Mouse (Mus musculus) liver, embryonic 12.5 days (tissue): ENCODE measurements around the gene Gm17349. TPM values are rescaled to one million over a fixed set of nuclear protein-coding genes. Genes with fewer than 3 reads are reported as not detected.

Experiments used
- ATAC-seq: fragments of 200-750 bp; cut with Nextera tagmentation; 2 replicates; pipeline ENCODE4 v1.8.0; 2017; ENCODE audit warnings: moderate number of reproducible peaks, mild to moderate bottlenecking, moderate library complexity
- H3K27ac ChIP-seq: fragments of 300-500 bp; sonication (generic); 2 replicates; pipeline ENCODE4 v1.5.1; 2016; ENCODE audit warnings: mild to moderate bottlenecking
- H3K27me3 ChIP-seq: fragments of 300-500 bp; sonication (generic); replicated peaks from 2 replicates; pipeline ENCODE4 v1.6.1; 2016; ENCODE audit warnings: mild to moderate bottlenecking, moderate library complexity
- H3K36me3 ChIP-seq: fragments of 300-500 bp; sonication (generic); 2 replicates; pipeline ENCODE4 v1.6.1; 2016; ENCODE audit warnings: mild to moderate bottlenecking, moderate library complexity
- H3K4me1 ChIP-seq: fragments of 300-500 bp; sonication (generic); 2 replicates; pipeline ENCODE4 v1.6.1; 2016
- H3K4me2 ChIP-seq: fragments of 300-500 bp; sonication (generic); 2 replicates; pipeline ENCODE4 v1.6.1; 2016; ENCODE audit warnings: mild to moderate bottlenecking, moderate library complexity
- H3K4me3 ChIP-seq: fragments of 300-500 bp; sonication (generic); 2 replicates; pipeline ENCODE4 v1.5.1; 2016; ENCODE audit warnings: mild to moderate bottlenecking, moderate library complexity
- H3K9ac ChIP-seq: fragments of 300-500 bp; sonication (generic); 2 replicates; pipeline ENCODE4 v1.6.1; 2016; ENCODE audit warnings: mild to moderate bottlenecking, moderate library complexity
- H3K9me3 ChIP-seq: fragments of 300-500 bp; sonication (generic); replicated peaks from 2 replicates; pipeline ENCODE4 v1.6.1; 2016; ENCODE audit warnings: mild to moderate bottlenecking, moderate library complexity
- WGBS: fragments of 180-500 bp; shearing (Covaris S2); methylation state at CpG from one replicate; pipeline ENCODE4 v1.1.7; 2016; ENCODE audit not compliant: insufficient replicate concordance; 5-methylcytosine and 5-hydroxymethylcytosine counted together
- polyA plus RNA-seq: library from polyadenylated mRNA; unstranded; fragments of >200 nt; fragmentation: Nextera tagmentation; extraction: Ambion mirVana; gene quantifications from 2 replicates; pipeline ENCODE4 v1.2.1, GENCODE M21; 2016

Gene Gm17349
- polyA plus RNA-seq, 1 experiment from 2014 or later, result not detected

GRCm38 (mm10) chr15:99726549-99726948, 21.3 kb upstream of the Gm17349 start:
- H3K4me1 ChIP-seq, result peaks cover 42% of the 10 kb centered on the region

DNA sequence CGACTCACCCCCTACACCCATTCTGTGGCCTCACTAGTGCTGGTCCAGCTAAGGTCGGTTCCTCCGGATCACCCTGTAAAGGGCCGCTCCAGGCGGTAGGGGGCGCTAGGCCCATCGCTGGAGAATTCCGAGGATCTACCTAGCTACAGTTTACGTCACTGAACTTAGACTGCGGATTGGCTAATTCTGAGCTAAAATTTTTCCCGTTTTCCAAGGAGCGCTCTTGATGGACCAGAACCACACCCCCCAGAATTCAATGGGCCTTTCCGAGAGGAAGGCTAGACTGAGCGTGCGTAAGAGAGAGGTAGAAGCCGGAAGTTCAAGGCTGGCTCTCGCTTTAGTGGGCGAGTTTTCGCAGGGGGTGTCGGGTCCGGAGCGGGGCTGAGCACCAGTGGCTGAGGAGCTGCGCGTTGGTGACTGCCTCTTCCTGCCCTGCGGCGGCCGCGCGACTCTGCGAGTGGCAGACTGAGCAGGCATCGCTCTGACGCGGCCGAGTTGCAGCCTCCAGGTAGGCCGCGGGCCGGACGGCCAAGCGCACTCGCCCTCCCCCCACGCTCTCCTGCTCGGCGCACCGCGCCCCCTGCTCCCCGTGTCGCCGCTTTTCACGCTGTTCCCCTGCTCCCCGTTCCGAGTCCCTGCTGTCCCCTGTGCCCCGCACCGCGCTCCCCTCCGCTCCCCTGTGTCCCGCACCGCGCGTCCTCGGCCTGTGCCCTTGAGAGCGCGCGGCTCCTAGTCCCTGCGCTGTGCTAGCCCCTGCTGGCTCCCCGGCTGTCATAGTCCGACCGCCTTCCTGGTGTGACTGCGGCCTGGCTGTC, 20.3 kb upstream of the Gm17349 start, which contains the start of gene Cox14:
Cox14 (plus strand) TSS at position 278 of the 815 bp plus-strand sequence.
- Histone ChIP-seq H3K27ac (peak within 1 kb of the TSS; percentile 89), H3K4me2 (peak within 1 kb of the TSS; percentile 89), H3K9ac (peak within 1 kb of the TSS; percentile 94), H3K9me3 (0 out of 2 replicates have a peak, but pooled peaks cover 5% of the 10 kb centered on the region), H3K4me1 (peaks cover 42% of the 10 kb centered on the region), H3K4me3 (peak within 1 kb of the TSS; percentile 95), H3K27me3 (0 out of 2 replicates have a peak, but pooled peaks cover 3% of the 10 kb centered on the region), H3K36me3 (peaks cover 25% of the 10 kb centered on the region)
- under 1% methylated on average over 68 of the region's 68 CpGs for WGBS
- ATAC-seq, result peak; percentile 91

More at GRCm38 (mm10) chr15:99726549-99726948, 21.3 kb upstream of the Gm17349 start:
- Histone ChIP-seq H3K9me3 (0 out of 2 replicates have a peak, but pooled peaks cover 5% of the 10 kb centered on the region), H3K4me2 (peak overlapping the region; percentile 89), H3K4me3 (peak overlapping the region; percentile 95), H3K9ac (peak overlapping the region; percentile 94), H3K36me3 (peaks cover 22% of the 10 kb centered on the region), H3K27me3 (0 out of 2 replicates have a peak, but pooled peaks cover 3% of the 10 kb centered on the region), H3K27ac (no peak overlapping the region)
- ATAC-seq, result no peak
- 66% methylated on average over 2 of the region's 2 CpGs for WGBS

GRCm38 (mm10) chr15:99724292-99725021, 19.2 kb upstream of the Gm17349 start:
- Histone ChIP-seq H3K9me3 (0 out of 2 replicates have a peak, but pooled peaks cover 5% of the 10 kb centered on the region), H3K4me3 (peak overlapping the region; percentile 95), H3K4me2 (peak overlapping the region; percentile 89), H3K9ac (peak overlapping the region; percentile 45), H3K4me1 (peaks cover 42% of the 10 kb centered on the region), H3K36me3 (peaks cover 27% of the 10 kb centered on the region), H3K27me3 (0 out of 2 replicates have a peak, but pooled peaks cover 3% of the 10 kb centered on the region), H3K27ac (peak overlapping the region; percentile 89)
- ATAC-seq, result no peak
- 16% methylated on average over 16 of the region's 16 CpGs for WGBS

DNA sequence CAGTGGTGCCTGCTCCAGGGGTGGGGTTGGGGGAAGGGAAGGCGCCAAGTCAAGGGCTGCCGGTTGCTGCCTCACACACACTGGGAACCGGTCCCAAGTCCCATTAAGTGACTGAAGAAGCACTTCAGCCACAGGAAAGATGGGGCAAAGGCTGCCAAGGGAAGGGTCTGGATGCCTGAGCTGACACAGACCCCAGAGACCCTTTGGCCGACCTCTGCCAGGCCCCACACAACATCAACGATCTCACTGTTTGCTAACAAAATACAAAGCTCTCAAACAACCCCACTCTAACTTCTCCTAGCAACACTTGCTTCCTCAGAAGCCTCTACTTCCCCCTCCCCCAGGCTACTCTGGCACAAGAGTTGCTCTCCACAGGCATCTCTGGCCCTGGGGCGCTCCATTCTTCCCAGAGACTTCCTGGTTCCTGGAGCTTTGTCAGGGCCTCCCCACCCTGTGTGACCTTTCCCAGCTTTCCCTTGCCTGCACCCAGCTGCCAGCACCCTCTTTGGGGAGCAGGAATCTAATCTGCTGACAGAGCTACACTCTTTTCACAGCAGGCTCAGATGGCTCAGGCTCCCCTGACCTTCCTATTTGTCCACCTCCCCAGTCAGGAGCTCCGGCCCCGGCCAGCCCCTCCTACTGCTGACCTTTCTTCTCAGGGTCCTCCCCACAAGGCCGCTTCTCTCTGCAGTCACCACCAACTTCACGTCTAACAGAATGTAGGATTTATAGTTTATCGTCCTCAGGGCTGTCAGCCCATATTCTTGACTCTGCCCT, 18.4 kb upstream of the Gm17349 start:
- no peak for ATAC-seq
- H3K9ac ChIP-seq, result peak overlapping the region; percentile 45; the same call in 1 of the 2 replicates
- H3K4me3 ChIP-seq, result 0 out of 2 replicates have a peak overlapping the region, but pooled peaks have one; percentile 95

GRCm38 (mm10) chr15:99723120-99723514, 17.8 kb upstream of the Gm17349 start:
- no peak for ATAC-seq
- peak overlapping the region; percentile 30 for H3K4me2 ChIP-seq
- 35% methylated on average over 10 of the region's 10 CpGs for WGBS
- H3K9ac ChIP-seq, result no peak overlapping the region
- 0 out of 2 replicates have a peak, but pooled peaks cover 3% of the 10 kb centered on the region for H3K27me3 ChIP-seq
- no peak overlapping the region for H3K4me3 ChIP-seq
- peaks cover 13% of the 10 kb centered on the region for H3K36me3 ChIP-seq
- peak overlapping the region; percentile 89 for H3K27ac ChIP-seq
- peaks cover 42% of the 10 kb centered on the region for H3K4me1 ChIP-seq
- no peaks in the 10 kb centered on the region for H3K9me3 ChIP-seq

More for the DNA sequence above, 18.4 kb upstream of the Gm17349 start:
- WGBS, result 28% methylated on average over 11 of the region's 11 CpGs
- H3K27me3 ChIP-seq, result 0 out of 2 replicates have a peak, but pooled peaks cover 3% of the 10 kb centered on the region
- peak overlapping the region; percentile 89 for H3K27ac ChIP-seq
- H3K9me3 ChIP-seq, result 0 out of 2 replicates have a peak, but pooled peaks cover under 1% of the 10 kb centered on the region
- peak overlapping the region; percentile 89 for H3K4me2 ChIP-seq
- peaks cover 42% of the 10 kb centered on the region for H3K4me1 ChIP-seq
- peaks cover 19% of the 10 kb centered on the region for H3K36me3 ChIP-seq

- Histone ChIP-seq H3K4me1 (peaks cover 48% of the 10 kb centered on the region), H3K27ac (no peak overlapping the region), H3K9ac (no peak overlapping the region), H3K4me3 (no peak overlapping the region), H3K36me3 (0 out of 2 replicates have a peak, but pooled peaks cover 5% of the 10 kb centered on the region), H3K9me3 (no peaks in the 10 kb centered on the region), H3K27me3 (0 out of 2 replicates have a peak, but pooled peaks cover 3% of the 10 kb centered on the region), H3K4me2 (no peak overlapping the region)
- no peak for ATAC-seq
- WGBS, result 76% methylated on average over 25 of the region's 25 CpGs
Measured at GRCm38 (mm10) chr15:99721921-99722743, 16.8 kb upstream of the Gm17349 start.

- Histone ChIP-seq H3K27me3 (0 out of 2 replicates have a peak, but pooled peaks cover 3% of the 10 kb centered on the region), H3K4me3 (no peak overlapping the region), H3K4me2 (no peak overlapping the region), H3K9ac (no peak overlapping the region), H3K27ac (no peak overlapping the region), H3K36me3 (0 out of 2 replicates have a peak, but pooled peaks cover 5% of the 10 kb centered on the region), H3K4me1 (peaks cover 50% of the 10 kb centered on the region), H3K9me3 (no peaks in the 10 kb centered on the region)
- no peak for ATAC-seq
- WGBS, result 63% methylated on average over 8 of the region's 8 CpGs
Measured at GRCm38 (mm10) chr15:99719865-99720264, 14.6 kb upstream of the Gm17349 start.

GRCm38 (mm10) chr15:99718461-99719021, 13.3 kb upstream of the Gm17349 start:
- Histone ChIP-seq H3K9me3 (no peaks in the 10 kb centered on the region), H3K27me3 (0 out of 2 replicates have a peak, but pooled peaks cover 3% of the 10 kb centered on the region)
- ATAC-seq, result no peak

GRCm38 (mm10) chr15:99717386-99718334, 12.4 kb upstream of the Gm17349 start, which contains the start of gene Gpd1:
TSS of gene Gpd1 (plus strand) at chr15:99717515.
- peaks cover 28% of the 10 kb centered on the region for H3K4me1 ChIP-seq
- H3K4me3 ChIP-seq, result no peak within 1 kb of the TSS
- no peak for ATAC-seq
- WGBS, result 67% methylated on average over 26 of the region's 26 CpGs
- no peaks in the 10 kb centered on the region for H3K27me3 ChIP-seq
- peaks cover 23% of the 10 kb centered on the region for H3K36me3 ChIP-seq
- peak within 1 kb of the TSS; percentile 46; the same call in 1 of the 2 replicates for H3K27ac ChIP-seq
- H3K4me2 ChIP-seq, result peak within 1 kb of the TSS; percentile 19; the same call in 1 of the 2 replicates
- no peaks in the 10 kb centered on the region for H3K9me3 ChIP-seq
- H3K9ac ChIP-seq, result no peak within 1 kb of the TSS

More at GRCm38 (mm10) chr15:99718461-99719021, 13.3 kb upstream of the Gm17349 start:
- Histone ChIP-seq H3K27ac (0 out of 2 replicates have a peak overlapping the region, but pooled peaks have one; percentile 36), H3K4me3 (no peak overlapping the region), H3K9ac (no peak overlapping the region), H3K36me3 (peaks cover 14% of the 10 kb centered on the region), H3K4me1 (peaks cover 37% of the 10 kb centered on the region), H3K4me2 (peak overlapping the region; percentile 19; the same call in 1 of the 2 replicates)
- 72% methylated on average over 9 of the region's 9 CpGs for WGBS
